In the genomic region with DNA sequence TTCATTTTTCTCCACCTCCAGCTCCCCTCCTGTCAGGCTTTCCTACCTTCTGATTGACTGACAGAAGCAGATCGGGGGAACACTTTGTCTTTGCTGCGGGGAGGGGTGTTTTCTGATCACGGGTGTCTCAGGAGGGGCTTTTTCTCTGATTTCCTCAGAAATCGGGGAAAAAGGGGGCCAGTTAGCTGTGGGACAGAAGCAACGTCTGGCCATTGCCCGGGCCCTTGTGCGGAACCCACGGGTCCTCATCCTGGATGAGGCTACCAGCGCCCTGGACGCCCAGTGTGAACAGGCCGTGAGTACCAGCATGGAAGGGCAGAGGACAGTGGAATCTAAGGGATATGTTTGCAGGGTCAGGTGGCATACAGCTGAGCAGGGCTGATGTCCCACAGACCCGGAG, we compare ENCODE assay signal across 23 mouse cellular contexts. TPM values are rescaled to one million over a fixed set of nuclear protein-coding genes. Genes with fewer than 3 reads are reported as not detected.
"Had no signal": no experiment of that assay in that cellular context is flagged by ENCODE, and none has a peak within 500 bp of the region (broad histone marks: within the 10 kb centered on the region; RNA-seq: fewer than 3 reads in every experiment).

No protein-coding gene starts in this region.

- H3K4me3 ChIP-seq: limb, embryonic 10.5 days; liver, embryonic 12.5 days; liver, embryonic 15.5 days; lung, embryonic 15.5 days; midbrain, embryonic 10.5 days; midbrain, embryonic 13.5 days had no signal

- H3K4me1 ChIP-seq: limb, embryonic 13.5 days; lung, embryonic 15.5 days had no signal

- H3K4me2 ChIP-seq: liver, embryonic 12.5 days; liver, embryonic 15.5 days; lung, embryonic 15.5 days; midbrain, embryonic 13.5 days had no signal

- H3K9ac ChIP-seq: limb, embryonic 13.5 days; liver, embryonic 12.5 days; liver, embryonic 15.5 days; lung, embryonic 15.5 days; midbrain, embryonic 13.5 days had no signal

- ATAC-seq: intestine, postnatal 0 days; liver, embryonic 12.5 days; midbrain, embryonic 13.5 days; midbrain, embryonic 16.5 days had no signal

- H3K36me3 ChIP-seq: limb, embryonic 10.5 days; limb, embryonic 13.5 days; liver, embryonic 12.5 days; liver, embryonic 15.5 days; lung, embryonic 15.5 days; midbrain, embryonic 10.5 days; midbrain, embryonic 13.5 days had no signal

- DNase-seq: kidney, adult 2 months; kidney, postnatal 14 days; kidney, postnatal 4 days; liver; lung, adult 18-20 months; lung, postnatal 10 days; lung, postnatal 36 days; right cerebral cortex, adult 18-20 months; right cerebral cortex, postnatal 14 days; right cerebral cortex, postnatal 4 days had no signal

- H3K27ac ChIP-seq: limb, embryonic 10.5 days; limb, embryonic 13.5 days; liver, embryonic 12.5 days; liver, embryonic 15.5 days; lung, embryonic 15.5 days; midbrain, embryonic 10.5 days; midbrain, embryonic 13.5 days had no signal

- H3K27me3 ChIP-seq: megakaryocyte, embryonic 14.5 days had no signal

- H3K9me3 ChIP-seq: limb, embryonic 13.5 days; liver, embryonic 12.5 days; liver, embryonic 15.5 days; lung, embryonic 15.5 days; megakaryocyte, embryonic 14.5 days; midbrain, embryonic 13.5 days had no signal

RNA-seq across cellular contexts. Expression of a gene that starts 23.5 kb away (rescaled TPM):
- polyA plus RNA-seq: kidney, embryonic 14.5 days; limb, embryonic 10.5 days; limb, embryonic 13.5 days; midbrain, embryonic 10.5 days; midbrain, embryonic 13.5 days; neural tube, embryonic 11.5 days; neural tube, embryonic 14.5 days had no signal
